19 mouse cellular contexts compared by ENCODE assay signal in the genomic region with DNA sequence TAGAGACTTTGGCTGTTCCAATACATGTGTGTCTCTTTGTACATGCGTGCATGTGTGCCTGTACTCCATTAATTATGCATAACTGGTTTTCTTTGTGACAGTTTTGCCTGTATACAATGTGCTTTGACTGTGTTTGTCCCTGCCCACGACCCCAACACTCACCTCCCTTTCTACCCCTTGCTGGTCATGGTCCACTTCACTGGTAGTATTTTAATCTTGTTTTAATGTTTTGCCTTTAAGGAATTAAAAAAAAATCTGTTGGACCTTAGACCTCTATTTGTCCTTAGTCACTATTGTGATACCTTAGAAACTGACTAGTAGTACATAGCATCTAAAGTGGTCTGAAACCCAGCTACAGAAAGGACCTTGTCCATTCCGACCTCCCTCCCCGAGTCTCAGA.
"Had no signal": no experiment of that assay in that cellular context is flagged by ENCODE, and none has a peak within 500 bp of the region (broad histone marks: within the 10 kb centered on the region; RNA-seq: fewer than 3 reads in every experiment).

No protein-coding gene starts in this region.

- ATAC-seq: midbrain, embryonic 13.5 days; midbrain, embryonic 16.5 days had no signal

- DNase-seq: lung, adult 18-20 months; lung, embryonic 14.5 days; lung, postnatal 10 days; lung, postnatal 4 days; retina, postnatal 1 day; right cerebral cortex, adult 18-20 months; right cerebral cortex, postnatal 25 days; right cerebral cortex, postnatal 4 days; spleen, adult 18-20 months; thymus, adult 18-20 months; thymus, postnatal 14 days; thymus, postnatal 36 days had no signal

- H3K9me3 ChIP-seq: midbrain, embryonic 13.5 days; neural tube, embryonic 13.5 days; neural tube, embryonic 15.5 days had no signal

- H3K9ac ChIP-seq: liver, embryonic 14.5 days; lung, embryonic 14.5 days; midbrain, embryonic 13.5 days; neural tube, embryonic 13.5 days; neural tube, embryonic 15.5 days had no signal

- H3K27ac ChIP-seq: liver, embryonic 14.5 days; midbrain, embryonic 13.5 days; neural tube, embryonic 13.5 days; neural tube, embryonic 15.5 days had no signal

- H3K4me2 ChIP-seq: lung, embryonic 14.5 days; midbrain, embryonic 11.5 days; midbrain, embryonic 13.5 days; neural tube, embryonic 13.5 days; neural tube, embryonic 15.5 days had no signal

- H3K4me3 ChIP-seq: midbrain, embryonic 13.5 days; myocyte; neural tube, embryonic 13.5 days; neural tube, embryonic 15.5 days had no signal

- H3K27me3 ChIP-seq: midbrain, embryonic 13.5 days; neural tube, embryonic 13.5 days; neural tube, embryonic 15.5 days had no signal
